Mouse (Mus musculus) forebrain, embryonic 14.5 days (tissue): ENCODE data around the gene Tle4. TPM values are rescaled to one million over a fixed set of nuclear protein-coding genes. Genes with fewer than 3 reads are reported as not detected.

Experiments
- ATAC-seq: fragments of 200-750 bp; cut with Nextera tagmentation; 2 replicates; pipeline ENCODE4 v1.8.0; 2017; ENCODE audit warnings: mild to moderate bottlenecking, moderate library complexity
- DNase-seq: peaks from one replicate; pipeline ENCODE4 v3.0.0-alpha.2; 2015; ENCODE audit warnings: low spot score
- H3K27ac ChIP-seq: fragments of 300-500 bp; sonication (generic); 2 replicates; pipeline ENCODE4 v1.5.1; 2014; ENCODE audit warnings: low read depth, mild to moderate bottlenecking, control low read depth, low read length, moderate library complexity
- H3K27me3 ChIP-seq: fragments of 300-500 bp; sonication (generic); replicated peaks from 2 replicates; pipeline ENCODE4 v1.6.1; 2014; ENCODE audit warnings: low read length, control low read depth, mixed read lengths; ENCODE audit not compliant: control insufficient read depth, insufficient read depth
- H3K36me3 ChIP-seq: fragments of 300-500 bp; sonication (generic); 2 replicates; pipeline ENCODE4 v1.6.1; 2014; ENCODE audit warnings: low read length, control low read depth; ENCODE audit not compliant: control insufficient read depth, insufficient read depth
- H3K4me1 ChIP-seq: fragments of 300-500 bp; sonication (generic); 2 replicates; pipeline ENCODE4 v1.6.1; 2014; ENCODE audit warnings: antibody characterized with exemption, low read length, control low read depth; ENCODE audit not compliant: control insufficient read depth, insufficient read depth
- H3K4me2 ChIP-seq: fragments of 300-500 bp; sonication (generic); 2 replicates; pipeline ENCODE4 v1.6.1; 2014; ENCODE audit warnings: mild to moderate bottlenecking, control low read depth, low read length
- H3K4me3 ChIP-seq: fragments of 300-500 bp; sonication (generic); 2 replicates; pipeline ENCODE4 v1.5.1; 2014; ENCODE audit warnings: low read depth, low read length, control low read depth
- H3K9ac ChIP-seq: fragments of 300-500 bp; sonication (generic); 2 replicates; pipeline ENCODE4 v1.6.1; 2014; ENCODE audit warnings: mild to moderate bottlenecking, low read length, control low read depth, moderate library complexity
- H3K9me3 ChIP-seq: fragments of 300-500 bp; sonication (generic); replicated peaks from 2 replicates; pipeline ENCODE4 v1.6.1; 2016; ENCODE audit warnings: low read length, control low read depth, mixed read lengths; ENCODE audit not compliant: control insufficient read depth
- WGBS: fragments of 180-500 bp; shearing (Covaris S2); extraction: QIAGEN DNeasy Blood & Tissue Kit; methylation state at CpG from one replicate; pipeline ENCODE4 v1.1.7; 2014; 5-methylcytosine and 5-hydroxymethylcytosine counted together
- polyA plus RNA-seq: library from polyadenylated mRNA; unstranded; fragments of >200 nt; fragmentation: Nextera tagmentation; extraction: Ambion mirVana; gene quantifications from 2 replicates; pipeline ENCODE4 v1.2.1, GENCODE M21; 2014

Tle4 gene
- polyA plus RNA-seq, 1 experiment from 2014 or later = 28.9 TPM

DNA sequence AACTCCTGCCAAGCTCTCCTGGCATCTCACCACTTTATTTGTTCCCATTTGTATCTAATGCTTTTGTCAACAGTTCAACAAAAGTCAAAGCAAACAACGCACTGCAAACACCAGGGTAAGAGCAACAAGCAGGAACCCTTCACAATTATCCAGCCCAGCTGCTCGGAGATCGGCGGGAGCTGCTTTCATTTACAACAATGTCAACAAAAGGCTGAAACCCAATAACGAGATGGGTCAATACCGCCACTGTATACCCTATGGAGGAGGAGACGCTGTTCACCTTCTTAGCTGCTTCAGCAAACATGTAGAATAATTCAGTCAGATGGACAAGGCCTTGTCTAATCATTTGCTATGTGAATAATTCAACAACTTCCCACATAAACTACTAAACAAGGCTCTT, 95.6 kb downstream of the Tle4 start:
- peaks cover 42% of the 10 kb centered on the region for H3K4me1 ChIP-seq

DNA sequence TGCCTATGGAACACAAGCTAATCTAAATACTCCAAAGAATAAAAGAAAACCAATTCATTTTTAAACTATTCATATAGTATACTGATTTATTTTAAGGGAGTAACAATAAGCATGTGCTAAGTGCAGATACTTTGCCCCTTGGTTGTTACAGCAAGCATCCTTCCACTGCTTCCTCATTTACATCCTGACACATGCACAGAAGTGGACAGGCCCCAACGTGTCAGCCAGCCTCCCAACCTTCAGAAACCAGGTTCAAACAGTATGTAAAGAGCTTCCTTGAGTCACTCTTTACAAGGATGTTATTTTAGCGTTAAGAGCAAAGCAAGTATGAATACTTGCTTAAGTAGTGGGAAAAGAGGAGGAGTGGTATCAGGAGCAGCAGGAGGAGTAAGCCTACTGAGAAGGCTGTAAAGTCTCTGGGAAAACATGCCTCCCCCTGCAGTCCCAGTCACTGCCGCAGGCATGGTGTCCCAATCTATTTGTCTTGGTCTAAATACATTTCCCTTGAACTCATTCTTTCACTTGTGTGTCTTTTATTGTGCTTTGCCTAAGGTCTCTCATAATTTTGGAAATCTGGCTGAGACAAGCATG, 97.9 kb downstream of the Tle4 start:
- Histone ChIP-seq H3K36me3 (no peaks in the 10 kb centered on the region), H3K9me3 (no peaks in the 10 kb centered on the region), H3K27ac (no peak overlapping the region), H3K4me1 (peaks cover 21% of the 10 kb centered on the region), H3K27me3 (no peaks in the 10 kb centered on the region), H3K9ac (no peak overlapping the region), H3K4me2 (no peak overlapping the region), H3K4me3 (no peak overlapping the region)
- ATAC-seq = no peak
- WGBS = 8% methylated on average over 3 of the region's 3 CpGs
- no peak for DNase-seq

More for the DNA sequence above, 95.6 kb downstream of the Tle4 start:
- DNase-seq (peak; percentile 61), ATAC-seq (0 out of 2 replicates have a peak, but pooled peaks have one; percentile 24)
- Histone ChIP-seq H3K9ac (no peak overlapping the region), H3K27ac (no peak overlapping the region), H3K27me3 (no peaks in the 10 kb centered on the region), H3K9me3 (no peaks in the 10 kb centered on the region), H3K36me3 (no peaks in the 10 kb centered on the region), H3K4me2 (no peak overlapping the region), H3K4me3 (no peak overlapping the region)
- 1% methylated on average over 7 of the region's 7 CpGs for WGBS

DNA sequence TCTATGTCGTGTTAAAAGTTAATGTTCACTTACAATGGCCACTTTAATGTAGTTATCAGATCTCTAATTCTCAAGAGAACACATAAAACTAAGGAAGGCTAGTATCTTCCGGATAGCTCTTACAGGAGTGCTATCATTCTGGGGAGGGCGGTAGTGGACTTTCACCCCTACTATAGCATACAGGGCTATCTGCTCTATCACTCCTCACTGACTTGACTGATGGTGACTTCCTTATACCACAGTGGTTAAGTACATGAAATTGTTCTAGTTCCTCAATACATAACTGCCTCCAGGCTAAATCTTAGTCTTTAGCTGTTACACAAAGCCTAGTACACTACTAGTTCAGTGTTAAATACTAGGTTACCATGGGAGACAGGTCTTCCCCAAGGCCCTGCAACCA, 104.8 kb downstream of the Tle4 start:
- no peaks in the 10 kb centered on the region for H3K27me3 ChIP-seq
- no peaks in the 10 kb centered on the region for H3K9me3 ChIP-seq
- 93% methylated on average over 3 of the region's 3 CpGs for WGBS
- H3K4me2 ChIP-seq = no peak overlapping the region
- no peak overlapping the region for H3K4me3 ChIP-seq
- no peak overlapping the region for H3K9ac ChIP-seq
- no peak for ATAC-seq
- DNase-seq = no peak
- H3K4me1 ChIP-seq = no peaks in the 10 kb centered on the region
- no peaks in the 10 kb centered on the region for H3K36me3 ChIP-seq
- H3K27ac ChIP-seq = no peak overlapping the region

DNA sequence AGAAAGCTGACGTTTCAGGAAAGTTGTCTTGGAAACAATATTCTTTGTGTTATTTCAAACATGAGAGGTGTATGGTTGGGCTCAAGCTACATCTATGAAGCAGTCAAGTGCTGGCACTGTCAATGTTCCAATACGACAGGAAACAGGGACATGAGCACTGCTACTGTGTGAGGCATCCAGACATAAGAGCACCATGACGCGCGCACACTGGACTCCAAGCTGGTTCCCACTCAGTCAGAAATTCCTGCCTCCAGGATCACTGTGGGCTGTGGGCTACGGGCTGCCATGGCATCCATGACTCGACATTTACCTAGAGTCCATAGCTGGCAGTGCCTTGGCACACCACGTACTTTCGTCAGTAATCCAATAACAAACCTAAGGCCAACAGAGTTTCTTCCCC, 110.7 kb downstream of the Tle4 start:
- Histone ChIP-seq H3K4me1 (peaks cover 5% of the 10 kb centered on the region), H3K9me3 (no peaks in the 10 kb centered on the region), H3K4me3 (no peak overlapping the region), H3K27me3 (no peaks in the 10 kb centered on the region), H3K36me3 (no peaks in the 10 kb centered on the region), H3K9ac (no peak overlapping the region), H3K4me2 (no peak overlapping the region), H3K27ac (no peak overlapping the region)
- 69% methylated on average over 9 of the region's 9 CpGs for WGBS
- no peak for DNase-seq
- ATAC-seq = no peak

DNA sequence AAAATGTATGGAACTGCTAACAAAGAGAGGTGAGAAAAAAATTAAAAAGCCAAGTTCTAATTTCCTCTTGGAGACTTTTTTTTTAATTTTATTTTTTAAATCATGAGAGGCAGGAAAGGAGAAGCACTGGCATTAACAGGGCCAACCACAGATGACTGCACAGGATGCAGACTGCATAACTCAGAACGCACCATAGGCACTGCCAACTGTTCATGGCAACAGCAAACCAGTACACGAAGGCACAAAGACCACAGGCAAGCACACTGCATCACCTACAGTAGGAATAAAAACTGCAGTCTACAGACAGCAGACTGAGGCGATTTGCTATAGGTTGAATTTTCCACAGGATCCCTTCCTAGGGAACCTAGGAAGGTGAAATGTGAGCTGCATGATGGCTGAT, 112.7 kb downstream of the Tle4 start:
- Histone ChIP-seq H3K9me3 (no peaks in the 10 kb centered on the region), H3K9ac (no peak overlapping the region), H3K27ac (no peak overlapping the region), H3K27me3 (no peaks in the 10 kb centered on the region), H3K4me2 (no peak overlapping the region), H3K4me3 (no peak overlapping the region), H3K36me3 (no peaks in the 10 kb centered on the region), H3K4me1 (peaks cover 21% of the 10 kb centered on the region)
- DNase-seq = no peak
- WGBS = 60% methylated on average over 3 of the region's 3 CpGs
- ATAC-seq = peak; percentile 66; the same call in 1 of the 2 replicates

DNA sequence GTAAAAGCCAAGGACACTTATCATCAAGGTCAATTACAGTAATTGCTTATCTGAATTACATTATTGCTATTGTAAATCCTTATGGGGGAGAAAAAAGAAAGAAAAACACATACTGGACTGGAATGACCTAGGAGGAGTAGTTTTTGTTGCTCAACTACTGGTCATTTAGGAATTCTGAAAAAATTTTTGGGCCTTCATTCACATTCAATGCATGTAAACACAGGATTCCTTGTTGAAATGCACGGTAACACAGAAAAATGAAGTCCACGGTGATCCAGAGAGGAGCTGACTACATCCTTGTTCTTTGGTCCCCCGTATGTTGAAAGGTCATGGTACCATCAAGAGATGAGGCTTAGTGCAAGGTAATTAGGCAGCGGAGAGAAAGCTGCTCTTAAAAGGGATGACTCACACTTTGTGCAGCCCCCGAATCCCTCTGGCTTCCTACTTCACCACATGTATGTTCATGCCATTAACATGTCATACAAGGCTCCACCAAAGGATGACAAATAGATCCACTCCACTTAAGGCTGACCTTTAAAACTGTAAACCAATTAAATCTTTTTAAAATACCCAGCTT, 115.2 kb downstream of the Tle4 start:
- no peak overlapping the region for H3K27ac ChIP-seq
- no peak for ATAC-seq
- DNase-seq = no peak
- no peak overlapping the region for H3K9ac ChIP-seq
- H3K4me2 ChIP-seq = no peak overlapping the region
- 43% methylated on average over 5 of the region's 5 CpGs for WGBS
- no peak overlapping the region for H3K4me3 ChIP-seq
- H3K36me3 ChIP-seq = no peaks in the 10 kb centered on the region
- H3K27me3 ChIP-seq = no peaks in the 10 kb centered on the region
- peaks cover 29% of the 10 kb centered on the region for H3K4me1 ChIP-seq
- no peaks in the 10 kb centered on the region for H3K9me3 ChIP-seq

DNA sequence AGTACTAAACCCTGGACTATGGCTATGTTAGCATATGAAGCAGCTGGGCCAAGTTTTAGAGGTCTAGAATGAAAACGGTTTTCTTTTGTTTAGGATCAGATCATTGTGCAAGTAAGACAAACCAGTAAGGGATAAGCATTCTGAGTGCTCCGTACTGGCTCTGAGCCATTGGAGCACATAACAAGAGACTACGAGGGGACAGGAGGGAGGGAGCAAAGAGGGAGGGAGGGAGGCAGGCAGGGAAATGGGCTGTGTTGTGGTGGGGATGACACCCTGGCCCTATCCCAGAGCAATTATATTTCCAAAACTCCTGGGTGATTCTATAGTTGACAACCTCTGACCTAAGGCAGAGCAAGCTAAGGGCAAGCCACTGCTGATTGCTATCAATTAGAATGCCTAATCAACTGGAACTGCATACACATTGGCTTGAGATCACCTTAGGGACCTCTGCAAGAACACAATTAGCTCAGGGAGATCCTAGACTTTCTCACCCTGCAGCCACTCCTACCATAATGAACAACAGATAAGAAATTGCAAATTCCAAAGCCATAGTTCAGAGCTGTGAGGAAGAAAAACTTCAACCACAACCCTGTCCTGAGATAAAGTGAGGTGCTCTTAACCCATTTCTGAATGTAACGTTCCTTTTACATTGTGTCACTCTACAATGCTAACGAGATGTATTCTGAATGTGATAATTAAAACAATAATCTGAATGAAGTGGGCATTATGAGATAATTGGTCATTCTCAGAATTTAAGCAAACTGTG, 115.9 kb downstream of the Tle4 start:
- H3K9ac ChIP-seq = no peak overlapping the region
- DNase-seq = peak; percentile 72

DNA sequence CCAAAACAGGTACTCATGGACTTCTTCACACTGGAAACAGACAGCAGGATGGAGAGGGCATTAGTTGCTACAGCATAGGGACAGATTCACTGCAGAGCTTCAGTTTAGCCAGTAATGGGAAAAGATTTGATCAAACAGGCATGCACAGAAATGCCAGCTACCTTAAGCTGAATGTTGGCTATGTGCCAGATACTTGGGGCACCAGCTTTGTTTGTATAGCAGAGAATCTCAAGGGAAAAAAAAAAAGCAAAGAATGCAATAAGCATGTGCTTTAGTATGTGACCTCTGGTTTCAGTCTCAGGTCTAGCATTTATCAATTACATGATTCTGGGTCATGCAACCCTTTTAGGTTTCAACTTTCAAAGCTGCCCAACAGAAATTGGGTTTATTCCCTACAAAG, 118.1 kb downstream of the Tle4 start:
- DNase-seq = peak; percentile 61
- H3K4me2 ChIP-seq = no peak overlapping the region
- H3K4me1 ChIP-seq = peaks cover 27% of the 10 kb centered on the region
- H3K9me3 ChIP-seq = no peaks in the 10 kb centered on the region
- ATAC-seq = no peak
- H3K27ac ChIP-seq = no peak overlapping the region
- H3K36me3 ChIP-seq = no peaks in the 10 kb centered on the region
- no peak overlapping the region for H3K4me3 ChIP-seq
- no peaks in the 10 kb centered on the region for H3K27me3 ChIP-seq
- H3K9ac ChIP-seq = no peak overlapping the region

More for the DNA sequence above, 115.9 kb downstream of the Tle4 start:
- Histone ChIP-seq H3K27me3 (no peaks in the 10 kb centered on the region), H3K9me3 (no peaks in the 10 kb centered on the region), H3K27ac (no peak overlapping the region), H3K4me2 (no peak overlapping the region), H3K4me1 (peaks cover 29% of the 10 kb centered on the region), H3K4me3 (no peak overlapping the region), H3K36me3 (no peaks in the 10 kb centered on the region)
- ATAC-seq = peak; percentile 52
- WGBS = 9% methylated on average over 5 of the region's 5 CpGs

DNA sequence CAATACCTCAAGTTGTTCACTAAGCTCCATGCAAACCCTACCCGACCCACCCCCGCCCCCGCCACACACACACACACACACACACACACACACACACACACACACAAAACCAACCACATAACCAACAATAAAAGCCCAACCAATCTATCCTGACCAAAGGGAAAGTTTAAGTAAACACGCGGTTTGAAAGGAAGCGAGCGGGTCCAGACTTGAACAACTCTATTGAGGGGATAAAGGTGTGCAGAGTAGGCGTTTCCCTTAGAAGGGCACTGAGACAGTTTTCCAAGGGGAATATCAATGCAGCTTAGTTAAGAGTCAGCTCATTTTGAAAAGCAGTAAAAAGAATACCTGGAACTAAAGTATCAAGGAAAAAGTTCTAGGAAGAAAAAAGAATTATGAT, 128.5 kb downstream of the Tle4 start:
- WGBS = 82% methylated on average over 8 of the region's 8 CpGs
- DNase-seq (no peak), ATAC-seq (no peak)
- no peak overlapping the region for H3K27ac ChIP-seq
- H3K36me3 ChIP-seq = peaks cover 14% of the 10 kb centered on the region; the same call in 1 of the 2 replicates
- H3K27me3 ChIP-seq = no peaks in the 10 kb centered on the region
- H3K4me2 ChIP-seq = no peak overlapping the region
- H3K4me1 ChIP-seq = no peaks in the 10 kb centered on the region
- no peaks in the 10 kb centered on the region for H3K9me3 ChIP-seq
- no peak overlapping the region for H3K4me3 ChIP-seq
- no peak overlapping the region for H3K9ac ChIP-seq
